Comparison of ENCODE assay signal across 9 mouse cellular contexts in the genomic region with DNA sequence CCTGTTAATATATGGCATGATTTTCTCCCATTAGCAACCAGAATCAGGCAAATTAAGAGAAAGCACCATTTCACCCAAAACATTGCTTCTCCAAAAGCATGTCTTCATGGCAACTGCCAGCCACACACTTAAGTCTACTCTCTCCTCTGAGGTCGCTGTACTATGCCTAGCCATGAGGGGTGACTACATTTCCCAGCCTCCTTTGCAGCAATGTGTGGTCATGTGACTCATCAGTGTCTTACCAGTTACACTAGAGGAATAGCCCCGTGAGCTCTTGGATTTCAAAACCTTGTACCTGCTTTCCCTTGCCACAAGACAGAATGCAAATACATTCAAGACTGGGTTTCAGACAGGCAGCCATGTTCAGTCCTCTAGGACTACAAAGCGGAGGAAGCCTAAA. TPM values are rescaled to one million over a fixed set of nuclear protein-coding genes. Genes with fewer than 3 reads are reported as not detected.
DNase-seq lines count a peak whose midpoint lies in the region; ATAC-seq and TF ChIP-seq lines count a peak whose summit lies in the region.
"Had no signal": no experiment of that assay in that cellular context is flagged by ENCODE, and none has a peak within 500 bp of the region (broad histone marks: within the 10 kb centered on the region; RNA-seq: fewer than 3 reads in every experiment).

No protein-coding gene starts in this region.

- H3K4me3 ChIP-seq in heart, embryonic 12.5 days: no peak overlapping the region
- H3K4me3 ChIP-seq in heart, adult 2 months: no peak overlapping the region
- H3K4me3 ChIP-seq: limb, embryonic 15.5 days had no signal

- H3K4me2 ChIP-seq in heart, embryonic 12.5 days: 0 out of 2 replicates have a peak overlapping the region, but pooled peaks have one; percentile 6
- H3K4me2 ChIP-seq: limb, embryonic 15.5 days had no signal

- no peaks in the 10 kb centered on the region; the same call in 1 of the 2 replicates for H3K79me2 ChIP-seq in heart, adult 2 months (replicated peaks; ENCODE audit: control insufficient read depth, insufficient read depth, low read length)

- TF ChIP-seq EP300 in heart, adult 2 months (IDR thresholded peaks at IDR 0.05; ENCODE audit: insufficient read depth, low read depth, low read length): no peak

- peaks cover 4% of the 10 kb centered on the region; the same call in 1 of the 2 replicates for H3K9me3 ChIP-seq in heart, embryonic 12.5 days (replicated peaks)
- H3K9me3 ChIP-seq: limb, embryonic 15.5 days had no signal

- intact Hi-C loops in heart, adult 2 months (cut with DNase I): no loop called here

- H3K27ac ChIP-seq in heart, embryonic 12.5 days (ENCODE audit: poor library complexity, severe bottlenecking): no peak overlapping the region
- no peak overlapping the region for H3K27ac ChIP-seq in heart, adult 2 months
- H3K27ac ChIP-seq: limb, embryonic 15.5 days had no signal

- no peak overlapping the region for H3K9ac ChIP-seq in heart, embryonic 12.5 days
- H3K9ac ChIP-seq in heart, adult 2 months (ENCODE audit: low read depth, low read length): no peak overlapping the region
- H3K9ac ChIP-seq: limb, embryonic 15.5 days had no signal

- no peak for DNase-seq in heart, adult 2 months
- peak; percentile 73 for DNase-seq in ES-CJ7 (ENCODE audit: low read depth, low spot score)
- DNase-seq in lung, postnatal 36 days: peak; percentile 70
- no peak for DNase-seq in left cerebral cortex, adult 18-20 months (ENCODE audit: low spot score in 2 of 2)
- no peak for DNase-seq in thymus, postnatal 10 days (ENCODE audit: low spot score in 2 of 2)
- DNase-seq in layer of hippocampus, adult 8-10 months (ENCODE audit: low spot score in 2 of 2): no peak

- no peak for TF ChIP-seq POLR2A in heart, adult 2 months (IDR thresholded peaks at IDR 0.05; ENCODE audit: insufficient read depth, low read depth, low read length)

- peaks cover 4% of the 10 kb centered on the region for H3K4me1 ChIP-seq in heart, embryonic 12.5 days (replicated peaks)
- H3K4me1 ChIP-seq in heart, adult 2 months (ENCODE audit: control insufficient read depth, insufficient read depth, low read length): no peaks in the 10 kb centered on the region
- H3K4me1 ChIP-seq: limb, embryonic 15.5 days had no signal

- no peak for TF ChIP-seq CTCF in heart, adult 2 months (IDR thresholded peaks at IDR 0.05)

- peaks cover 14% of the 10 kb centered on the region for H3K27me3 ChIP-seq in heart, embryonic 12.5 days (replicated peaks)
- H3K27me3 ChIP-seq in heart, adult 2 months (ENCODE audit: control insufficient read depth, insufficient read depth, low read length): no peaks in the 10 kb centered on the region
- H3K27me3 ChIP-seq: limb, embryonic 15.5 days had no signal

- ATAC-seq in heart, embryonic 12.5 days (ENCODE audit: insufficient number of reproducible peaks, low FRiP score): no peak
- peak; percentile 53 to 63; a peak in 2 of 4 replicates for ATAC-seq in hematopoietic stem cell, adult 5-6 weeks (replicated peaks in 1 of 2; ENCODE audit: insufficient read depth in 1 of 2, low FRiP score in 2 of 2, low TSS enrichment in 1 of 2, low read depth in 1 of 2, poor library complexity in 2 of 2, severe bottlenecking in 2 of 2)

- whole genome bisulfite sequencing in heart, embryonic 12.5 days: 59% methylated on average over 3 of the region's 3 CpGs
- WGBS in heart, adult 2 months: 59% methylated on average over 3 of the region's 3 CpGs

- H3K36me3 ChIP-seq in heart, embryonic 12.5 days: peaks cover 9% of the 10 kb centered on the region; the same call in 1 of the 2 replicates
- H3K36me3 ChIP-seq in heart, adult 2 months (ENCODE audit: control insufficient read depth, insufficient read depth, low read length): no peaks in the 10 kb centered on the region

RNA-seq across cellular contexts. Expression of a gene that starts 8.6 kb away (rescaled TPM):
- 8.5 and 8.6 TPM in 2 replicates for polyA plus RNA-seq in heart, embryonic 12.5 days (2016; fragmentation: Nextera tagmentation; extraction: Ambion mirVana)
- total RNA-seq in heart, adult 2 months (2021): 1 to 10 TPM; 1.1 to 2.1 TPM
- polyA plus RNA-seq in heart, adult 2 months (2012; rRNA removed): 1.3 and 1.9 TPM in 2 replicates
- 0.69 and 1.3 TPM in 2 replicates for total RNA-seq in hematopoietic stem cell, adult 5-6 weeks (2017)
- 1 to 10 TPM; 6.9 to 8.7 TPM for total RNA-seq in left cerebral cortex, adult 18-20 months (2021)
- 10 to 100 TPM in 3 of 4 experiments, 1 to 10 TPM in 1; 9.1 to 13.0 (median 10.6) TPM for total RNA-seq in layer of hippocampus, adult 8-10 months (2022)

RNA-seq across cellular contexts. Expression of a gene that starts 58.6 kb away (rescaled TPM):
- 41.8 and 43.5 TPM in 2 replicates for polyA plus RNA-seq in heart, embryonic 12.5 days (2016; fragmentation: Nextera tagmentation; extraction: Ambion mirVana)
- total RNA-seq in heart, adult 2 months (2021): 10 to 100 TPM; 36.4 to 38.8 TPM
- 4.9 and 9.2 TPM in 2 replicates for polyA plus RNA-seq in heart, adult 2 months (2012; rRNA removed)
- 39.3 and 77.3 TPM in 2 replicates for total RNA-seq in hematopoietic stem cell, adult 5-6 weeks (2017)
- 10 to 100 TPM; 33.5 to 40.2 TPM for total RNA-seq in left cerebral cortex, adult 18-20 months (2021)
- total RNA-seq in layer of hippocampus, adult 8-10 months (2022): 10 to 100 TPM; 32.1 to 45.4 (median 38.4) TPM

Comparison
In these comparisons a context has a peak if more than half of its experiments do, and no peak if none do; other contexts are left out.
1. DNase-seq: peak in ES-CJ7 (single experiment) and lung, postnatal 36 days (single experiment); none in heart, adult 2 months (0 of 2), left cerebral cortex, adult 18-20 months (0 of 2), thymus, postnatal 10 days (0 of 2) and layer of hippocampus, adult 8-10 months (0 of 2).